Mouse (Mus musculus): ENCODE measurements around the gene Krt13. TPM values are rescaled to one million over a fixed set of nuclear protein-coding genes. Genes with fewer than 3 reads are reported as not detected.

The Krt13 gene
- polyA plus RNA-seq (2016; fragmentation: Nextera tagmentation; extraction: Ambion mirVana) = not detected in 2 replicates

DNA sequence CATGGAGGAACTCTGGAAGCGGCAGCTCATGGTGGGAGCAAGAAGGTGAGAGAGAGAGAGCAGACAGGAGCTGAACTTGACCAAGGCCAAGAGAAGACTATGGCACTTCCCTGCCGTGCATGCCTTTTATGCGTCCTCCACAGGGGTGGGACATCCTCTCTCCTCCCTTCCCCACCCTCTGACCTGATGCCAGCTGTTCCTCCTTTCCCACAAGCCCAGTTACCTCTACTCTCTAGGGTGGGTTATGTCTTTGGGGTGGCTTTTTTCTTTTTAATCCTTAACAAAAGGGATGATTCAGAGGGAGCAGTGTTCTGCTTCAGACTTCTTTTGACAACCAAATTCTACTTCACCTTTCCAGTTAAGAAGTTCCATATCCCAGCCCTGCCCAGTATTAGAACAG, at the start of gene Krt13:
TSS of gene Krt13 (minus strand) at position 101 of the 400 bp plus-strand sequence.
- Histone ChIP-seq H3K27me3 (replicated peaks; ENCODE audit: low read depth, poor library complexity, severe bottlenecking) (no peaks in the 10 kb centered on the region), H3K4me1 (no peaks in the 10 kb centered on the region), H3K36me3 (replicated peaks) (no peaks in the 10 kb centered on the region), H3K27ac (replicated peaks) (no peak within 1 kb of the TSS), H3K4me3 (no peak within 1 kb of the TSS), H3K9me3 (no peaks in the 10 kb centered on the region)
- WGBS = 79% methylated on average over 3 of the region's 3 CpGs
- no peak for DNase-seq (ENCODE audit: low spot score)

DNA sequence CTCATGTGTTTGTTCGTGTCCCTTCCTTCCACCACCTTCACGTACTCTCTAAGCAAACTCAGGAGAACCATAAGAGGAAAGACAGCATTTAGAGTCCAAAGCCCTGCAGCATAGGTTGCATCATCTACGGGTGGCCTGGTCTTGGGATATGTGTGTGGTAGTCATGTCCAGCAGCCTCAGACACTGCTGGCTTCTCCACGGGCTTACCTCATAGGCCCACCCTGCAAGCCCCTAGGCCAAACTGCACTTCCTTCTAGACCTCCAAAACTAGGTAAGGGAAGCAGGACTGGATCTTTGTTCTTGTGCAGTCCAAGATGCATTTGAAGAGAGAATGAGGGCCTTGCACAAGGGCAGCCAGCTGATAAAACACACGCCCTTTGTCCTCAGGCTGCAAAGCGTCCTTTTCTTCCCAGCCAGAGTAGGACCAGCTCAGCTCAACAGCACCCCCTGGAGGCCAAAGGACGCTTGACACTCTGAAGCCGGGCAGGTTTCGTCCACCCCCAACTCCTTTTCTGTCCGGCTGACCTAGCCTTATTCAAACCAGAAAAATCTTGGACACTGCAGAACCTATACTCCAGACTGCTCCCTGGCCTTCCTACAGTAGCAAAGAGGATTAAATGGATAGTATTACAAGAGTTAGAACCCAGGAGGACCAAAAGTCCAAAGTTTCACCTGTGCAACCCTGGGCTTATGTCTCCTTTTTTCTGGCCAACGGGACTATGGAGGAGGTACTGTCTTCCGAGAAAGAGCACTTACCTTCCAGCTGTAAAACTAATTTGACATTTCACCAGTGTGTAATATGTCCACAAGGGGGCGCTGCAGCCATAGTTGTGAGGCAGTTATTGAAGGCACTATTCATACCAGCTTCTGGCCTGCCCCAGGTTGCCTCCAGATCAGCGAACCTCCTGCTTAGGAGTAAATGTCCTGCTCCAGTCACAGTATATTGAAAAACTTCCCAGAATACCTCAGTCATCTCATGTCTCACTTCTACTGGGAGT, 47.7 kb upstream of the Krt13 start:
- Histone ChIP-seq H3K27ac (replicated peaks) (peak overlapping the region; percentile 81), H3K4me1 (peaks cover 18% of the 10 kb centered on the region), H3K9me3 (no peaks in the 10 kb centered on the region), H3K36me3 (replicated peaks) (no peaks in the 10 kb centered on the region), H3K27me3 (replicated peaks; ENCODE audit: low read depth, poor library complexity, severe bottlenecking) (no peaks in the 10 kb centered on the region), H3K4me3 (no peak overlapping the region)
- whole genome bisulfite sequencing = 32% methylated on average over 14 of the region's 14 CpGs
- DNase-seq (ENCODE audit: low spot score) = peak; percentile 87

DNA sequence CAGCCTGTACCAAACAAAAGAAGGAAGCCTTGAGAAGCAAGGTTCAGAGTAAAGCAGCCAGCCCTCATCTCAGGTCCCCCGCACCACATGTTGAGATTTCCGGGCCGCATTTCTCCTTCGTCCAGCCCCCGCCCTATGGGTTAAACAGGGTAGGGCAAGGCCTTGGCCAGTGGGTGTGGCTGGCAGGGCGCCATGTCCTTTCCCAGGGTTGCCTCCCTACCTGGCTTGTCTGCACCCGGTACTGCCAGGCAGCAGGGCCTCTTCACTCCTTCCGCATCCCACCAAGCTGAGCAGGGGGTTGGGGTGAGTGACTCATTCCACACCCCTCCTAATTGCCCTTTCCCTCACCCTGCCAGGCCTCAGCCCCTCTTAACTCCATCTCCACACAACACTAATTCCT, 46.7 kb upstream of the Krt13 start:
- H3K4me3 ChIP-seq = no peak overlapping the region
- peak; percentile 18 for DNase-seq (ENCODE audit: low spot score)

DNA sequence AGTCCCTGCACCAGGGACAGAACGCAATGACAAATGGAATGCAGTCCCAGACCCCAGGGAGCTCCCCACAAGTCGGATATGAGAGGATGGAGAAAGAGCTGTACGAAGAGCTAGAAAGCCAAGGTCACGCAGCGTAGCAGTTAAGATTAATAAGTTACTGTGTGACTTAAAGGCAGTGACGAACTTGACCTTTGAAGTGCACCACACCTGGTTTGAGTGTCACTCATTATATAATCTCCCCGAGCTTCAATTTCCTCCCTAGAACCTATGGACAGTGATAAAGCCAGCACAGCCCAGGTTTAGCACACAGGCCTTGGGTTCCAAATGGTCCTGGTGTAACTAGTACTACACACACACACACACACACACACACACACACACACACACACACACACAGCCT, 43.0 kb upstream of the Krt13 start:
- Histone ChIP-seq H3K4me3 (no peak overlapping the region), H3K9me3 (no peaks in the 10 kb centered on the region), H3K4me1 (peaks cover 19% of the 10 kb centered on the region), H3K36me3 (replicated peaks) (no peaks in the 10 kb centered on the region), H3K27me3 (replicated peaks; ENCODE audit: low read depth, poor library complexity, severe bottlenecking) (no peaks in the 10 kb centered on the region), H3K27ac (replicated peaks) (no peak overlapping the region)
- WGBS = 60% methylated on average over 7 of the region's 7 CpGs
- no peak for DNase-seq (ENCODE audit: low spot score)

More for the DNA sequence above, 46.7 kb upstream of the Krt13 start:
- Histone ChIP-seq H3K27ac (replicated peaks) (peak overlapping the region; percentile 24; the same call in 1 of the 2 replicates), H3K36me3 (replicated peaks) (no peaks in the 10 kb centered on the region), H3K9me3 (no peaks in the 10 kb centered on the region), H3K4me1 (peaks cover 19% of the 10 kb centered on the region), H3K27me3 (replicated peaks; ENCODE audit: low read depth, poor library complexity, severe bottlenecking) (no peaks in the 10 kb centered on the region)
- WGBS = 82% methylated on average over 8 of the region's 8 CpGs

DNA sequence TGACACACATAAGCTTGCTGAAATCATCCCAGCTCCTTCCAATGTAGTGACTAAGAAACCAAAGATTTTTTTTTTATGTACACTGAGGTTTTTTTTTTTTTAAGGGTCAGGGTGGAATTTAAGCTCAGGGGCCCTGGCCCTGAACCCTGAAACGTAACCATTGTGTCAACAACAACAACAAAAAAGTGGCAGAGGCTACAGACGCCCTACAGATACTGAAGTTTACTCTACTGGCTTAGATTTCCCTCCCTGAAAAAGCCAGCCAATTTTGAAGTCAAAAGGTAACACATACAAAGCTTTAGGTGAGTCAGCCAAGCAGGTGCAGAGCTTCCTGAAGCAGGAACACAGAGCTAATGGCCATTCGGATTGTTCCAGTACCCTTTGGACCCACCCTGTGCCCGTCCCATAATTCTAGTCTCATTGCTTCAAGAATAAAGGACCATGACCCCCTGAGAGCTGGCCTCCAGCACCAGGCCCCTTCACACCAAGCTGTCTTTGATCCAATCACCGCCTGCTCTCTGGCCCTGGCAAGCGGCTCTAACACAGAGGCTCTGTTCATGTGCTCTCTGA, 36.6 kb upstream of the Krt13 start:
- H3K36me3 ChIP-seq (replicated peaks) = no peaks in the 10 kb centered on the region
- H3K27ac ChIP-seq (replicated peaks) = no peak overlapping the region
- peaks cover 11% of the 10 kb centered on the region; the same call in 1 of the 2 replicates for H3K4me1 ChIP-seq
- no peaks in the 10 kb centered on the region for H3K9me3 ChIP-seq
- 67% methylated on average over 6 of the region's 6 CpGs for WGBS
- H3K27me3 ChIP-seq (replicated peaks; ENCODE audit: low read depth, poor library complexity, severe bottlenecking) = no peaks in the 10 kb centered on the region
- H3K4me3 ChIP-seq = no peak overlapping the region
- DNase-seq (ENCODE audit: low spot score) = no peak

DNA sequence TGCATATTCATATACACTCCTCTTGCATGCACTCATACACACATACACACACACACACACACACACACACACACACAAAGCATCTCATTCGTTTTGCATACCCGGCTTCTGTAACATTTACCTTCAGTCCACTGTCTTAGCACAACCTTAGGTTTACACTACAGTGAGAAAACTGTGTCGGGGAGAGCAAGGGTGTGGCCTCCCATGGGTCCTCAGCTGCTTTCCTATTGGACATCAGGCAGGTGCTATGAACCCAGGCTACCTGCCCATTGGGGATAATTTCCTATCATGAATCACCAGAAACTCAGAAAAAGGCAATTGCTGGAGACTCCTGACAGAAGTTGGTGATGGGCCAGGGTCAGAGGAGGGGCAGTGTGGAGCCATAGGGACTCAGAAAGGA, 36.0 kb upstream of the Krt13 start:
- Histone ChIP-seq H3K27me3 (replicated peaks; ENCODE audit: low read depth, poor library complexity, severe bottlenecking) (no peaks in the 10 kb centered on the region), H3K4me1 (peaks cover 16% of the 10 kb centered on the region; the same call in 1 of the 2 replicates), H3K27ac (replicated peaks) (no peak overlapping the region), H3K4me3 (no peak overlapping the region), H3K9me3 (no peaks in the 10 kb centered on the region), H3K36me3 (replicated peaks) (no peaks in the 10 kb centered on the region)
- no peak for DNase-seq (ENCODE audit: low spot score)
- WGBS = 83% methylated on average over 3 of the region's 3 CpGs

DNA sequence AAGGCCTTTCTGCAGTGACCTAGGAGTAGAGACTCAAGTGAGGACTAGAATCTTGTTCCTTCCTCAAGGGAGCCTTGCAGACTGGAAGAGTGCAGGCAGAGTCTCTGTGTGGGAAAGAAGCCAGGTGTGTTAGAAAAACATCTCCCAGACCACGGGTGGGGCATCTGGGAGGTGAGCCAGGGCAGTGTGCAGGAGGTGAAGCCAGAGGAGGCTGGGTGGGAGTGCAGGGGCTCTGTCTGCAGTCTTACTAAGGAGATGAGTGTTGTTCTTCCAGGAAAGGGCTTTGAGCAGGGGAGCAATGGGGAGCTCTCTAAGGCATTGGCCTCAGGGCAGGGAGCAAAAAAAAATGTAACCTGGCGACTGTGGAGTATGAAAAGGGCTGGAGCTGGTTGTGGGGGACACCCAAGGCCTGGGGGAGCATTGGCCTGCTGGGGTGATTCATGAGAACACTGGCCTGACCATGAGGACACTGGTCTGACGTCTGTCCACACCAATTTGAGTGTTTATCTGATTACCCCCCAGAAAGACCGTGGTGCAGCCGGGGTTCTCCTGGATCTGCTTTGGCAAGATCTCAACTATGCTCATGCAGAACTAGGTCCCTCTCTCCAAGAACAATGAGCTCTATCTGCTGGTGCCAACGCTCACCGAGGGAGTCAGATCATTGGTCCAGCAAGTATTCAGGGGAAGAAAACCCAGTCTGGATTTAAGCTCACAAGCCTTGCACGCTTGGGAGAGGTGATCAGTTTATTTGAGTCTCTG, 34.3 kb upstream of the Krt13 start:
- WGBS = 75% methylated on average over 8 of the region's 8 CpGs
- Histone ChIP-seq H3K4me3 (no peak overlapping the region), H3K27me3 (replicated peaks; ENCODE audit: low read depth, poor library complexity, severe bottlenecking) (no peaks in the 10 kb centered on the region), H3K9me3 (no peaks in the 10 kb centered on the region), H3K27ac (replicated peaks) (no peak overlapping the region), H3K4me1 (peaks cover 16% of the 10 kb centered on the region; the same call in 1 of the 2 replicates), H3K36me3 (replicated peaks) (no peaks in the 10 kb centered on the region)
- DNase-seq (ENCODE audit: low spot score) = no peak

DNA sequence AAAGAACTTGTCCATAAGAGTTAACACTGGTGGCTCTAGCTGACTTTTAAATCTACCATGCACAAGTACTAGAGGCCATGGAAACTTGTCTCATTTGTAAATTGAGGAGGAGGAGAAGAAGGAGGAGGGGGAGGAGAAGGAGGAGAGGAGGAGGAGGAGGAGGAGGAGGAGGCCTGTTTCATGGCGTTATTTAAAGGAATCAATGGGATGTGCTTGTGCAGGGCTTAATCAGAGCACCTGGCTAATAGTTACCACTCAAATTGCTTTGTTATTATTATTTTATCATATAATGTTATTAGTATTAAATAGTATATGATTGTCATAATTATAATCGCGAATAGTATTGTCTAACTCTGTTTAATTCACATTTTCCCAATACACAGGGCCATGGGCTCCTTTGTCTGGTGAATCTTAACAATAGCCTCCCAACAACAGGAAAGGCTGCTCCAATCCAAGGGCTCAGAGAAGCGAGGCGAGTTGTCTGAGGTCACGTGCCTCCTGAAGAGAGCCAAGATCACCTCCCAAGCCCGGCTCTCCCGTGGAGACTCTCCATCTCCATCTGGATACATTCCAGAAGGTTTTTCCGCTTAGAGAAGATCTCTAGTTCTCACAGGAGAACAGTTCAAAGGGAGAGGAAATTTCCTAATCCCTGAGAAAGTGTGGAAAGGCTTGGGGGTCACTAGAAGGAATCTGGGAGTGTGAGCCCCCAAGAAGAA, 27.4 kb upstream of the Krt13 start, which contains the start of gene Krt19:
TSS of gene Krt19 (minus strand) at position 51 of the 716 bp plus-strand sequence.
- peaks cover 41% of the 10 kb centered on the region for H3K27me3 ChIP-seq (replicated peaks; ENCODE audit: low read depth, poor library complexity, severe bottlenecking)
- DNase-seq (ENCODE audit: low spot score) = no peak
- H3K36me3 ChIP-seq (replicated peaks) = no peaks in the 10 kb centered on the region
- H3K4me3 ChIP-seq = no peak within 1 kb of the TSS
- H3K9me3 ChIP-seq = no peaks in the 10 kb centered on the region
- peaks cover 28% of the 10 kb centered on the region for H3K4me1 ChIP-seq
- H3K27ac ChIP-seq (replicated peaks) = no peak within 1 kb of the TSS
- 62% methylated on average over 9 of the region's 9 CpGs for WGBS

DNA sequence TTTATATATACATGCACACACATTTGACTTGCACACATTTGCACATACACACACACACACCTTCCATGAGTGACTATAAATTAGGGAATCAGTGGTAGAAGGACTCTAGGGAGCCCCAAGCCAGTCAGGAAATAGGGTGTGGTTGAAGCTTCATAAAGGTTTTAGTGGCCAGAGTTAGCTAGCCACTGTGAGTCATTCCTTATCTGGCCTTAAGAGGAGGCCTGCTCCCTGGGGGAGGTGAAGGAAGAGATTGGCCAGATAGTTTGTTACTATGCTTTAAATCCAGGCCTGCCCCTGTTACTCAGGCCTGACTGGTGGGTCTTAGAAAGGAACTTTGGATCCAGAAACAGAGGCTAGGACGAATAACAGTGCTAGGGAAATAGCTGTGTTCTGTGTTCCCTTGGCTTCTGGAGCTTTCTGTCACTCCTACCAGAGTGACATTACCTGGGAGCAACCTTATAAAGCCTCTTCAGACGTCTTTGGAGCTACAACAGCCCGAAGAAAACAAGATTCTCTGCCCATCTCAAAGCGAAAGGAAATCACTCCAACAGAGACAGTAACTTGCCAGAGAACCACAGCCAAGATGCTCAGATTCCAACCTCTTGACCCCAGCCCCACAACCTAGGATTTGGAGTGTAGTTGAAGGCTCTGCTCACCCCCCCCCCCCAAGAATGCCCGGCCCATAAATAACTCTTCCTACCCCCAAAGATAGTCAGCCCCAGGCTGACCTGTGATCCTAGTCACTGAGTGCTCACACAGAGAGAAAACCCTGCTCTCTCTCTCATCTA, 26.4 kb upstream of the Krt13 start:
- no peak overlapping the region for H3K4me3 ChIP-seq
- H3K27me3 ChIP-seq (replicated peaks; ENCODE audit: low read depth, poor library complexity, severe bottlenecking) = peaks cover 45% of the 10 kb centered on the region
- 61% methylated on average over 5 of the region's 5 CpGs for WGBS
- H3K27ac ChIP-seq (replicated peaks) = no peak overlapping the region
- peaks cover 28% of the 10 kb centered on the region for H3K4me1 ChIP-seq
- H3K9me3 ChIP-seq = no peaks in the 10 kb centered on the region
- no peak for DNase-seq (ENCODE audit: low spot score)
- H3K36me3 ChIP-seq (replicated peaks) = no peaks in the 10 kb centered on the region

DNA sequence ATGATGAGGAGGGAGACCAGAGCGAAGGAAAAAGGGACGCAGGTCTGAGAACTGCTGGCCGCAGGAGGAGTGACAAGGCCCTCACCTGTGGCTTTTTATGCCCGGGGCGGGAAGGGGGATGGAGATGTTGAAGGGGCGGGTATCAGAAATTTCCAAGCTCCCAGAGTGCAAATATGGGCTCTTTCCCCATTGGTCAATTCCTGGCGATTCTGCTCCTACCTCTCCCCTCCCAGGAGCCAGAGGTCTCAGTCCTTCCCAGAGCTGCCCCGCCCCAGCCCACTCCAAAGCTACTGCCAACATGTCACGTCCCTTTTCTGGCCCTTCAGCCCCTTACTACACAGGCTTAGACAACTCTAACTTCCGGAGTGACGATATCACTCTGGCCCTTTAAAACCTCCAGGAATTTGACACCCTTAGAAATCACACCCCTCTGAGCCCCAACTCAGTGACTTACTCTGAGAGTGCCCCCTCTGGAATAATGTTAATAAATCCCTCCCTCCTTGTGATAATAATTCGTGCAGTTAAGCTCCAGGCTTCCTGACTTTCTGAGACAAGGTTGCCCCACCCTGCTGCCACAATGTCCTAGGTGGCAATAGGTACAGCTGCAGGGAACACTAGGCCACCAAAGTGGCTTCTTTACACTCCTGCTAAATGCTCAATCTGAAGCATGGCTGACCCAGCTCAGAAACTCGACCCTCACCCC, 24.6 kb upstream of the Krt13 start:
- DNase-seq (ENCODE audit: low spot score) = peak; percentile 34
- H3K4me1 ChIP-seq = peaks cover 24% of the 10 kb centered on the region
- H3K27ac ChIP-seq (replicated peaks) = no peak overlapping the region; the same call in 1 of the 2 replicates
- no peaks in the 10 kb centered on the region for H3K36me3 ChIP-seq (replicated peaks)
- H3K9me3 ChIP-seq = no peaks in the 10 kb centered on the region
- H3K27me3 ChIP-seq (replicated peaks; ENCODE audit: low read depth, poor library complexity, severe bottlenecking) = peaks cover 45% of the 10 kb centered on the region
- 4% methylated on average over 13 of the region's 13 CpGs for WGBS
- H3K4me3 ChIP-seq = peak overlapping the region; percentile 52

DNA sequence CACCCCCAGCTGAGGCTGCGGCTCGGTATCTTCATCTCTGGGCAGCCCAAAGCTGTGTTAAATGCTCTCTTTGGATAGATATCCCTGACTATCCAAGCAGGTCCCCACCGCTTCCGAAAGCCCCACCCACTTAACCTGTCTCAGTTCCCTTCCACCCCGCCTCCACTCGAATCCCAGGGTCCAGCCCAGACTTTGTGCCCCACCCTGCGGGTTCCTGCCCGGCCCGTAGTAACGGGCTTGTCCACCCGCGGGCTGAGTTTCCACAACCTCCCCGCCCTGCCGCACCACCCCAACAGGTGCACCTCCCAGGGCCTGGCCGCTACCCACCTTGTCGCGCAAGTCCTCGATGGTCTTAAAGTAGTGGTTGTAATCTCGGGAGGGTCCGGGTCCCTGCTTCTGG, 23.7 kb upstream of the Krt13 start:
- 2% methylated on average over 20 of the region's 20 CpGs for WGBS
- H3K36me3 ChIP-seq (replicated peaks) = no peaks in the 10 kb centered on the region
- H3K27ac ChIP-seq (replicated peaks) = no peak overlapping the region
- DNase-seq (ENCODE audit: low spot score) = peak; percentile 44
- peaks cover 45% of the 10 kb centered on the region for H3K27me3 ChIP-seq (replicated peaks; ENCODE audit: low read depth, poor library complexity, severe bottlenecking)
- H3K9me3 ChIP-seq = no peaks in the 10 kb centered on the region
- H3K4me3 ChIP-seq = peak overlapping the region; percentile 52
- H3K4me1 ChIP-seq = peaks cover 30% of the 10 kb centered on the region
